Mouse (Mus musculus) adrenal gland, postnatal 10 days (tissue): ENCODE results near the gene Keap1. TPM values are rescaled to one million over a fixed set of nuclear protein-coding genes. Genes with fewer than 3 reads are reported as not detected.
"Not testable (repeated sequence)": the region's sequence is repeated elsewhere in the genome, so short reads cannot be mapped to it uniquely, and the experiment has no call there.

Experiments
- DNase-seq: peaks from one replicate; pipeline ENCODE4 v3.0.0; 2021; ENCODE audit warnings: mixed read lengths
- long read RNA-seq, 2 experiments: library from polyadenylated mRNA; stranded (forward); transcript quantifications; one replicate each; pipeline ENCODE4 v2.0.0; 2021
- total RNA-seq, 2 experiments: library from RNA; stranded (reverse); gene quantifications; 2 replicates each; pipeline ENCODE4 v1.2.3; 2021

Keap1 gene
- 10 to 100 TPM; 39.4 to 45.8 TPM for total RNA-seq
- long read RNA-seq, experiment 1, transcript Keap1-204 (6 exons, 2,163 nt) = minor isoform, 14 of 158 reads
- long read RNA-seq, experiment 1, transcript Keap1-201 (6 exons, 3,172 nt) = major isoform, 74 of 158 reads
- long read RNA-seq, experiment 1, transcript Keap1-202 (5 exons, 3,614 nt) = minor isoform, 14 of 158 reads
- long read RNA-seq, experiment 1, transcript Keap1-205 (6 exons, 3,151 nt) = minor isoform, 20 of 158 reads
- long read RNA-seq, experiment 1, partial matches to known transcripts = 19 of 158 reads
- long read RNA-seq, experiment 1, other reads (novel, unspliced or antisense) = 17 of 158 reads
- long read RNA-seq, experiment 2, transcript Keap1-202 (5 exons, 3,614 nt) = minor isoform, 5 of 30 reads
- long read RNA-seq, experiment 2, transcript Keap1-201 (6 exons, 3,172 nt) = major isoform, 12 of 30 reads
- long read RNA-seq, experiment 2, partial matches to known transcripts = 3 of 30 reads
- long read RNA-seq, experiment 2, other reads (novel, unspliced or antisense) = 8 of 30 reads

GRCm38 (mm10) chr9:21238733-21239464 lies at the start of gene Keap1:
Gene Keap1, minus strand, starts transcription at chr9:21239361.
- peak; percentile 90 for DNase-seq

DNA sequence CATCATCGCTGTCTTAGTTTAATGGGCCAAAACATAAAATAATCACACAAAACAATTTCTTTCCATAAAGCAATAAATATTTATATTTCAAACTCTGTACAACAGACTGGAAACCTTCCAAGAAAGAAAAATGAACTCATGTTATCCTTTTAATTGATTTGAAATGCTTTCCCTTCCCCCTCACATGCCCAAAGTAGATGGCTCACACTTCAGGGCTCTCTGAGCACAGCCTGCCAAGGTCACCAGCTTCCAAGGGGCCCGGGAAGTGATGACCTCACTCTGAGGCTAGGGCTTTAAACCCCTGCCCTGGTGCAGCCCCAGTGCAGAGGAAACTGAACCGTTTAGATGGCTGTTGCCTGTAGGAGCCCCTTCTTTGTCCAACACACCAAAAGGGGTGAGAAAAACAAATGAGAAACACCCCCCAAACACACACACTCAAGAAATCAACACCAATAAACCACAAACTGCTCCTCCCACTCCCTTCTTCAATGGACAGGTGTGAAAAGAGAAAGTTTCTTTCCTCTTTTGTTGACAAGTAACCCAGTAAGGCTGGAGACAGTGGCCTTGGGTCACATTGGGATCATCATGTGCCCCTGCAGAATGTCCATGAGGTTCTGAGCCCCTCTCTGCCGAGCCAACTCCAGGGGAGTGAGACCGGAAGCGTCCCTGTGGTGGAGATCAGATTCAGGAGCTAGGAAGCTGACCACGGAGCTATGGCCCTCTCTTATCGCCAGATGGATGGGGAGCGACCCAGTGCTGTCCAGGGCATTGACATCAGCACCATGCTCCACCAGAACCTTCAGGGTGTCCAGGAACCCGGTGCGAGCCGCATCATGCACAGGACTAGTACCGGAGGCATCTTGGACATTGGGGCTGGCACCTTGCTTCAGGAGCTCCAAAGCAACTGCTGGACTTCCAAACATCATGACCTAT lies 49.5 kb upstream of the Keap1 start:
- DNase-seq = peak; percentile 51

DNA sequence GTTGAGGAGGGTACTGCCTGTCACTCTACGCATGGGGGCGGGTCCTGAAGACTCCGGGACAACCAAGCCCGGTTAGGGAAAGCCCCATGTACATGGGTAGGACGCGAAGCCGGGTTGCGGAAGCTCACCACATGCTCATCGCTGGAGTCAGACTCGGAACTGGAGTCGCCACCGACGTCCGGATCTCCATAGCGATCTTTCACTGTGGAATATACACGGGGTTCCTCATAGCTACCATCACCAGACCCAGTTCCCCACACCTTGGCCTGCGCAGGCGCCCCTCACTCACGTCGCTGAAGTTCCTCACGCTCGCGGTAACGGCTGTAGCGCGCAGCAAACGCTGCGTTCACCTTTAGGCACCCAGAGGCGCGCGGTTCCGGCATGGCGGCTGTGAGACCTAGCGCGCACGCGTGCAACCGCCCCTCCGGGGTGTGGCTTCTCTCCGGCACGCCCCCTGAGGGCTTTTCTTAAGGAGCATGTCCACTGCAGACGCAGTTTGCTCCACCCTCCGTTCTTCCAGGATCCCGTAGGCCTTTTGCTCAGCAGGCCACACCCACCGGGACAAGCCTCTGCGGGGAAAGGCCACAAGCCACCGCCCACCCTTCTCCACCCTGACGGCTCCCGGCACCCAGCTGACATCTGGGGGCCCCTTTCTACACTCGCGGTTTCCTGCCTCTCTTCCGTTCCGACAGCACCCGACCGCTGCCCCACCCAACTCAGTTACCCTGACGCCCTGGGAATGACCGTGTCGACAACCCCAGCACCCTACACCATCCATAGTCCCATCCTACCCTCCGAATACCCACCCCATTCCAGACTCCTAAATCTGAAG lies 48.6 kb upstream of the Keap1 start, which contains the start of gene Kri1:
Gene Kri1, minus strand, starts transcription at position 399 of the 832 bp plus-strand sequence.
- peak; percentile 98 for DNase-seq

- no peak for DNase-seq
Measured at GRCm38 (mm10) chr9:21286753-21287152, 47.6 kb upstream of the Keap1 start.

DNA sequence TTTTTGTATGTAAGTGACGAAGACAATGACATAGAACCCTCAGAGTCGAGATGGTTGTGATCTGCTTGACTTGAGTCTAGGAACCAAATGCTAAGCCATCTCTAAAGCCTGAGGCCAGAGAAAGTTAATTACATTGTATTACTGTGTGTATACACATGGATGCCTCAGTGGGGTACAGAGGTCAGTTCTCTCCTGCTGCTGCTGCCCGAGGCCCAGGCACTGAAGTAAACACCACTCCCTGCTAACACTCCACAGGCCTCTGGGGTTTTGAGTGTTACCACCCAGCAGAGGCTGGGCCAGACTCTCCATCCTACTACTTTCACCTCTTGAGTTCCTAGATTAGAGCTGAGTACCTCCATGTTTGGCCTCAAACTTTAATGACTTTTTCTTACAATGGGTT lies 44.8 kb upstream of the Keap1 start:
- no peak for DNase-seq

DNA sequence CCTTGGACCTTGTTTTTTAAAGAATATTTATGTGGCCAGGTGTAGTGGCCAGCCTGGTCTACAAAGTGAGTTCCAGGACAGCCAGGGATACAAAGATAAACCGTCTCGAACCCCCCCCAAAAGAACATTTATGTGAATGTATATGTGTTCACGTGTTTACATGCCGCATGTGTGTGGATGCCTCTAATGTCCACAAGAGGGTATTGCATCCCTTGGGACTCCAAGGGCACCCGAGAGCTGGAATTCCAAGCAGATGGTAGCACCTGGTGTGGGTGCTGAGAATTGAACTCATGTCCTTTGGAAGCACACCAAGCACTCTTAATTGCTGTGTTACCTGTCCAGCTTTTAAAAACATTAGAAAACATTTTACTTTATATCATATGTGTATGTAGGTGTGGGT lies 44.4 kb upstream of the Keap1 start:
- no peak for DNase-seq

- peak; percentile 72 for DNase-seq
Measured at GRCm38 (mm10) chr9:21277776-21278175, 38.6 kb upstream of the Keap1 start.

DNA sequence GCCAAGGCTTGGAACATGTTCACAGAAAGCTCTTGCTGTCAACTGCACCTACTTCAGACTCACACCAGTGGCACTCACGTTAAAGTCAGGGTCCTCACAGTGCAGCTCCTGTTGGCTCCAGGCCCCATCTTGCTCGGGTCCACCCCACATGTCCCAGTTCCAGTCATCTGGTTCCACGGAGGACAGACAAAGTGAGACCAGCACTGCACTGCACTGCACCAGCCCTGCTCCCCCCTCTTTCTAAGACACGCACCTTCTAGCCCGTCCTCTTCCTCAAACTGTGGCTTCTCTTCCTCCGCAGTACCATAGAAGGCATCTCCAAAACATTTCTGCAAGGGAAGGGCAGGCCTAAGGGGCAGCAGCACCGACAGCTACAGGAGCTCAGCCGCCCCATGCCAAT lies 37.1 kb upstream of the Keap1 start:
- DNase-seq = no peak

DNA sequence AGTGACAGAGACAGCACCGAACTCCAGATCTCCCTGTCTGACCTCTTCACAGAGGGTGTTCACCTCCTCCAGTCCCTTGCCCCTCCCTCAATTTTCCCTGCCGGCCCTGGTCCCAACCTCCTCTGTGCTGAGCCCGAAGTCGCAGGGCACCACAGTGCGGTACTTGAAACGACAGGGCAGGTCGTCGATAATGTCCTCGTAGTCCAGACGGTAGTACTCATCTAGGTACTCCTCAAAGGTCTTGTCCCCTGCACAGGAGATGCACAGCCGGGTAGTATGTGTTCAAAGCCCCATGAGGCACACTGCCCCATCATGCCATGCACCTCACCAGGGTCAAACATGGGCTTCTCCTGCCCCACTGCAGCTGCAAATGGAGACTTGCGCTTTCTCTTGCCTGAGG lies 36.6 kb upstream of the Keap1 start:
- no peak for DNase-seq

DNA sequence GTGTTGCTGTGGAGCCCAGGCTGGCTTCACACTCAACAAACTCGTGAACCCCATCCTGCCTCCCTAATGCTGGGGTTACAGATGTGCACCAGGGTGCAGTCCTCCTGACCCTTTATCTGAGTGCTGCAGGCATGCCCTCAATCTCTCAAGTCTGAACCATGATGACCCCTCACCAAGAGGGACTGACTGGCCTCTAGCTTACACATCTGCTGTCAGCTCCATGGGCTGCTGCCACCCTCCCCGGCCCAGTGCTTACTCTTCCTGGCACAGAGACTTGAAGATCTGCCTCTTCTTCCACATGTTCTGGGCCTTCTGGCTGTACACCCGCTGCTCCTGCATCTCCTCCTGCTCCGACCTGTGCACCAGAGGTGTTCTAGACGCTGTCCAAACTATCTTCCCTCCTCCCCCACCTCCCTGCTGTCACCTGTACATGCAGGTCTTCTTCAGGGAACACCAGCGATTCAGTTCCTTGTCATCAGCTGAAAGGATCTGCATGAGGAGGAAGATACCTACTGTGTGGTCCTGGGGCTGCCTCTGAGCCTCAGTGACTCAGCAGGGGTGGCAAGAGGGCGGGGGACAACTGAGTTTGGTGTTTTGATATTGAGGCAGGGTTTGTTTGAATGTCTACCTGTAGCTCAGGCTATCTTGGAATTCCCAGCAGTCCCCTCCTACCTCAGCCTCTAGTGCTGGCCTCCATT lies 36.0 kb upstream of the Keap1 start:
- DNase-seq = no peak

DNA sequence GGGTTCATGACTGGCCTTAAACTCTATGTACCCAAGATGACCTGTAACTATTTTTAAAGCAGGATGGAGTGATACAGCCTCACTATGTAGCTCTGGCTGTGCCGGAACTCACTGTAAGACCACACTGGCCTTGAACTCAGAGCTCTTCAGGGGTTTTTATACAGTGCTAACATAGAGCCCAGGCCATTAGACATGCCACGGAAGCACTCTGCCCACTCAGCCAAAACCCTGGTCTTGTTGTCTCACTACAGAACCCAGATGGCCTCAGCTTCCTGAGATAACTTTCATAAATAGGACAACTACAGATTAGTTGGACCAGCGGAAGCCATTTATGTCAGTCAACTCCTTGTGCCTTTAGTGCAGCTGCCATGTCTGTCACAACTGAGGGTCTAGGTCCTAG lies 35.2 kb upstream of the Keap1 start:
- no peak for DNase-seq

GRCm38 (mm10) chr9:21273520-21274228 lies 34.5 kb upstream of the Keap1 start:
- peak; percentile 44 for DNase-seq

DNA sequence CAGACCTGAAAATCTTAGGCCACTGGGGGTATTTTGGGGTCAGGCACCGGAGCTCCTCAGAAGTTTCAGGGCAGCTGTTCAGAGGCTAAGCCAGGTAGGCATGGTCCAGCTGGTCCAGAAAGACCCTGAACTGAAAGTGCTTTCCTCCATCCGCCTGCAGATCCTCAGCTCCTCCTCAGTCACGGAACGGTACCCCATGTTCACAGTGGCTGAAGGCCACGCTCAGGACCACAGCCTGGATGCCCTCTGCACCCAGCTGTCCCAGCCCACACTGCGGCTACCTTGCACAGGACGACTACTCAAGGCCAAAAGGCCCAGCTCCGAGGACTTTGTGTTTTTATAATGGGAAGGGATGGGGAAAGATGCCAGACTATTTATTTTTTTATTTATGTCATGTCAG lies 33.9 kb upstream of the Keap1 start:
- DNase-seq = no peak

GRCm38 (mm10) chr9:21272391-21272790 lies 33.2 kb upstream of the Keap1 start:
- DNase-seq = no peak

DNA sequence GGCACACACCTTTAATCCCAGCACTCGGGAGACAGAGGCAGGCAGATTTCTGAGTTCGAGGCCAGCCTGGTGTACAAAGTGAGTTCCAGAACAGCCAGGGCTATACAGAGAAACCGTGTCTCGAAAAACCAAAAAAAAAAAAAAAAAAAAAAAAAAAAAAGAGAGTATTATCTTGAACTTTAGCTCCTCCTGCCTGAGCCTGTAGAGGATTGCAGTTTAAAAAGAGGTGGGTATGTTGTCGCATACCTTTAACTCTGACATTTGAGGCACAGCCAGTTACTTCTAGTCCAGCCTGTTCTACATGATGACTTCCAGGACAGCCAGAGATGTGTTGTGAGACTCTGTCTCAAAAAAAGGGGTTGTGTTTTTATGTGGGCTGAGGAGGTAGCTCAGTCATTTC lies 30.4 kb upstream of the Keap1 start:
- DNase-seq = not testable (repeated sequence)

GRCm38 (mm10) chr9:21268305-21268704 lies 29.1 kb upstream of the Keap1 start:
- DNase-seq = no peak

- no peak for DNase-seq
Measured at GRCm38 (mm10) chr9:21266889-21267288, 27.7 kb upstream of the Keap1 start.

DNA sequence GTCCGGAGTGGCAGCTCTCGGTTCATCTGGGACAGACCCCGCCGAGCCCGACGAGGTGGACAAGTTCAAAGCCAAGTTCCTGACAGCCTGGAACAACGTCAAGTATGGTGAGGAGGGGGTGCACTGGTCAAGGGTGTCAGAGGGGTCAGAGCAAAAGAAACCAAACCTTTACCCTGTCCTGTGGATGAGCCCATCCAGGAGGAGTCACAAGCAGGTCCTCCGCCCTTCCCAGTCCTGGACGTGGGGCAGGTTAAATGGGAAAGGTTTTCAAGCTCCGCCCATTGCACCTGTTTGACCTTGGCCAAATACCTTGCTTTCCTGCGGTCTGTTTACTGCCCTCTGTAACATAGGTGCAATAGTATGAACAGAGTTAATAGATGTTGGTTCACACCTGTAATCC lies 26.4 kb upstream of the Keap1 start:
- no peak for DNase-seq

GRCm38 (mm10) chr9:21265000-21265561 lies 25.9 kb upstream of the Keap1 start, which contains the start of gene Atg4d:
Gene Atg4d, plus strand, starts transcription at chr9:21265293.
- DNase-seq = peak; percentile 99
